Mouse (Mus musculus): ENCODE results near the gene Polr2a.
"Not testable (repeated sequence)": the region's sequence is repeated elsewhere in the genome, so short reads cannot be mapped to it uniquely, and the experiment has no call there.

Gene Polr2a

DNA sequence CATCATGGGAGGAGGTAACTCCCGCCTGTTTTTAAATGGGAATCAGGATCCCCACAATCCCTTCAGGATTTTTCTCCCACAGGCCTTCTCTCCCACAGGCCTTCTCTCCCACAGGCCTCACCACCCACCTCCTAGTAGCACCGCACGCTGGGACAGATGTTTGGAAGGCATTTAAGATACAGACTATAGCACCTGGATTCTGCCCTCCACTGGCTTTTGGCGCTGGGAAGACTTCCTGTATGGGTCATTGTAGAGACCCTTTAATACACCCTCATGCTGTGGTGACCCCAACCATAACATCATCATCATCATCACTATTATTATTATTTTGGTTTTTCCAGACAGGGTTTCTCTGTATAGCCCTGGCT is 51.0 kb downstream of the Polr2a start:
- no peak for DNase-seq (ENCODE audit: extremely low spot score, low spot score)

DNA sequence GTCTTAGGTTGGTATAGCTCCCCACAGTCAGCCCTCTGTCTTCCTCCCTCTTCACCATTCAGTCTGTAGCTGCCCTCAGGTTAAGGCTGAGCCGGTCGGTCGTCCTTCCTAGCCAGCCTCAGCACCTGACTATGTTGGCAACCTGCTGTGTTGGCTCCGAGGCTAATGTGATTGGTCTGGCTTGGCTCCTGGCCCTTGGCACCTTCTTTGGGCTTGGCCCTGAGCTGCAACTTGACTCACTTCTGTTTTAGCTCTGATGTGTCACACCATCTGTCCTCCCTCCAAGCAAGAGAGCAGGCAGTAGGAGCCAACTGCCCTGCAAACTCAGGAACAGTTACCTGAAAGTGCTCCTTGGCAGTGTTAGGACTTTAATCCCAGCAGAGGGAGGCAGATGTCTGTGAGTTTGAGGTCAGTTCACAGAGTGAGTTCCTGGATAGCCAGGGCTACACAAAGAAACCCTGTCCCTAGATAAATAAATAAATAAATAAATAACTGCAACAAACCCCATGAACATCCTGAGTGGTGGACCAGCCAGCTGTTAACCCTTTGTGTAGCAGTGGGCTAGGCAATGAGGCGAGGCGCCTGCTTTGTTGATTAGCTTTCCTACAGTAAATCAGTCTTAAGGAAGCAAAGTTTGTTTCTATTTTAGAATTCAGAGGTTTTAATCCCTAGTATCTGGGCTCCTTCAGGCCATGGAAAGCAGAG is 51.5 kb downstream of the Polr2a start:
- no peak for DNase-seq (ENCODE audit: extremely low spot score, low spot score)

DNA sequence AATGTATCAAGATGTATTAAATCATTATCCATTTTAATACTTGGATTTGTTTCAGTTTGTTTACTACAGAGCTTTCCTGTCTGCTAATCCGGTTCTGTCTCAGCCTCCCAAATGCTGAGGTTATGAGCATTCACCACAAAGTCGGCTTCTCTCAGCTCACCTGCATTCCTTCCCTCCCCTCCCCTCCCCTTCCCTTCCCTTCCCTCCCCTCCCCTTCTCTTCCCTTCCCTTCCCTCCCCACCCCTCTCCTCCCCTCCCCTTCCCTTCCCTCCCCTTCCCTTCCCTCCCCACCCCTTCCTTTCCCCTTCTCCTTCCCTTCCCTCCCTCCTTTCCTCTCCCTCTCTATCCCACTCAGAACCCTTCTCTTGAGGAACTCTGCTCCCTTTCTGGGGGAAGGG is 53.8 kb downstream of the Polr2a start:
- no peak for DNase-seq (ENCODE audit: extremely low spot score, low spot score)

GRCm38 (mm10) chr11:69703814-69704612 is 54.4 kb downstream of the Polr2a start:
- DNase-seq (ENCODE audit: extremely low spot score, low spot score), result no peak

DNA sequence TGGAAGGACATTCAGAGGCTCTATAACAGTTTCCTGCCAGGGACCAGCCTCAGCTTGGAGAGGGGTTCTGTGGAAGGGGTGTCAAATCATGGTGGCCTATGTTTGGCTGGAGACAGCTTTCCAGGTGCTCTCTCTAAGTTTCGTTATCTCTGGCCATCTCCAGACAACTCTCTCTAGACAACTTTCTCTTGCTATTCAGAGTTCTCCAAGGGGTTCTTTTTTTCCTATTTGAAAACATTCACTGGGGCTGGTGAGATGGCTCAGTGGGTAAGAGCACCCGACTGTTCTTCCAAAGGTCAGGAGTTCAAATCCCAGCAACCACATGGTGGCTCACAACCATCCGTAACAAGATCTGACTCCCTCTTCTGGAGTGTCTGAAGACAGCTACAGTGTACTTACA is 55.1 kb downstream of the Polr2a start:
- not testable (repeated sequence) for DNase-seq (ENCODE audit: extremely low spot score, low spot score)

- not testable (repeated sequence) for DNase-seq (ENCODE audit: extremely low spot score, low spot score)
Observed at GRCm38 (mm10) chr11:69702886-69703285, 55.6 kb downstream of the Polr2a start.

DNA sequence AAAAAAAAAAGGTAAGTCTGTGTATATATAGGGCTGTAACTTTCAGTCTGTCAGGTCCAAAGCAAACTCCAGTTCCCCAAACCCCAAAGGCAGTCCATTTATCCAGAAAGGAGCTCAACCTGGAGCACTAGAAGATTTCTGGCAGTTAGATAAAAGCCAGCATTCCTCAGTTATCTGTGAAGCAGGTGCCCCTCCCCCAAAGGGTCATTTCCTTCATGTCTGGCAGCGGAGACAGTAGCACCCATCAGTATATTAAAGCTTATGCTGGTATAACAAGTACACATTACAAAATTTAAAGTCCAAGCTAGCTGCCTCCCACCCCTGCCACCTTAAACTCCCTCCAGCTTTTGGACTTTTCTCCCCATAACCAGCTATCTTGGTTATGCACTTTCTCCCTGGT is 58.8 kb downstream of the Polr2a start:
- no peak for DNase-seq (ENCODE audit: extremely low spot score, low spot score)

DNA sequence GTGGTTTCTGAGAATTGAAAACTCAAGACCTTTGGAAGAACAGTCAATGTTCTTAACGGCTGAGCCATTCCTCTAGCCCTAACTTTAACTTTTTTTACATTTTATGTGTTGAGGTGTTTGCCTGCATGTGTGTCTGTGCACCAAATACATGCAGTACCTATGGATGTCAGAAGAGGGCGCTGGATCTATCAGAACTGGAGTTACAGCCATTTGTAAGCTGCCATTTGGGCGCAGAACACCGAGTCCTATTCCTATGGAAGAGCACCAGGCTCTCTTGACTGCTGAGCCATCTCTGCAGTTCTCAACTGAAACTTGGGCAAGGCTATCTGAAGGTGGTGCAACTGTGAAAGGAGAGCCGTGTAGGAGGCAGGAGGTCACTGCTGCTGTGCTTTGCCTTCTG is 59.9 kb downstream of the Polr2a start:
- DNase-seq (ENCODE audit: extremely low spot score, low spot score), result no peak

DNA sequence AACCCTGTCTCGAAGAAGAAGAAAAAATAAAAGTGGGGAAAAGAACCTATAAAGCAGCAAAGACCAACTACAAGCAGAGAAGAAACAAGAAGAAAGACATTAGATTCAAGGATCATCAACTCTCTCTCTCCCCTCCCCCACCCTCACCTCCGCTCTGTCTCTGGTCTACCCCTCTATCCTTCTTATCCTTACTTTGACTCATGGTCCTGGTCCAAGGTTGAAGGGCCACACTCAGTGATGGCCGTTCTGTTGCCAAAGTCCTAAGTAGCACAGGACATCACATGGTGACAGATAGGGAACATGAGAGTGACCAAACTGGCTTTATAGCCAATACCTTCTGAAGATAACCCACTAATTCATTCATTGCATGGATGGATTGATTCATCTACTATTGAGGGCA is 61.0 kb downstream of the Polr2a start:
- no peak for DNase-seq (ENCODE audit: extremely low spot score, low spot score)

DNA sequence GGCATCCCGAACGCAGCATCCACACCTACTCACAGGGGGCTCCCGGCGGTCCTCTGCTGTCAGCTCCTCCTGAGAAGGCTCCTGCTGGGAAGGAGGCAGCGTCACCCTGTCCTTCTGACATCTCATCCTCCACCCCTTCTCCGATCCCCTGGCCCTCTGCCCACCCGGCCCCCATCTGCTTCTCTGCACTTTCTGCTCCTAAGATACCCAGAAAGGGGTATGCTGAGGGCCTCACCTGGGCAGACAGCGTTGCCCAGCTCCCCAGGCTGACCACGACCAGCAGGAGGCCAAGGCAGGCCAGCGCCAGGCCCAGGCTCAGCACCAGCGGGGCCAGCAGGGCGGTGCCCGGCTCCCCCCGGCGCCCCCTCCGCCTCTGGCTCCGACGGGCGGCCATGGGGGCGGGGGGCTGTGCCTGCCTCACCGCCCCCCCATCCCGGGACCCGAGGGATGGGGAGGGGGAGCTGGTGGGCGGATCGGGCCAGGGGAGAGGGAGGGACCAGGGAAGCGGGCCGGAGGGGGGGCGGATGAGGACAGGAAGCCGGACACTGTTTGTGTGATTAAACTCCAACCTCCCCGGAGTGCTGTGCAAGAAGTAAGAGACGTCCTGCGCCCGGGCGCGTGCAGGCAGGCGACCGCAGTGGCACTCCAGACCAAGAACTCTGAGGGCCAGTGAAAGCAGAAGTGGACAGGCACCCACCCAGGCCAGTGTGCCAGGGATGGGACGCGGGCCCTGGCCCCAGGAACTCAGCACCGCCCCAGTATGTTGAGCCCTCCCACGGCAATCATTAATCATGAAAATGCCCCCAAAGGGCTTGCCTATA is 62.9 kb downstream of the Polr2a start, which contains the start of the genes Tnfsf12 and Tnfsfm13:
Gene Tnfsf12, minus strand, starts transcription at position 489 of the 821 bp plus-strand sequence.
Gene Tnfsfm13, minus strand, starts transcription at position 738 of the 821 bp plus-strand sequence.
- peak; percentile 66 for DNase-seq (ENCODE audit: extremely low spot score, low spot score)

DNA sequence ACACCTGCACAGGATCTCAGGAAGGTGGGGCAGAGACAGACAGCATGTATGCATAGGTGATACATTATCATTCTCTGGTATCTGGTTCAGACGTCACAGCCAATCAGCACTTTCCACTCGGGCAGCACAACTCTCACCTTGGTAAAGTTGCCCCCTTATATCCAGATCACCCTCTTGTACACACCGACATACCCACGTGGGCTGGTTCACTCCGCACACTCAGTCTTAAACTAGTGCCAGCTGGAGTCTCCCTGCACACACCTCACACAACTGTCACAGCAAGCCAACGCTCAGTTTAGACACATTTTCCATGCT is 63.4 kb downstream of the Polr2a start:
- no peak for DNase-seq (ENCODE audit: extremely low spot score, low spot score)

- DNase-seq (ENCODE audit: extremely low spot score, low spot score), result no peak
Observed at GRCm38 (mm10) chr11:69693421-69693965, 64.9 kb downstream of the Polr2a start.

DNA sequence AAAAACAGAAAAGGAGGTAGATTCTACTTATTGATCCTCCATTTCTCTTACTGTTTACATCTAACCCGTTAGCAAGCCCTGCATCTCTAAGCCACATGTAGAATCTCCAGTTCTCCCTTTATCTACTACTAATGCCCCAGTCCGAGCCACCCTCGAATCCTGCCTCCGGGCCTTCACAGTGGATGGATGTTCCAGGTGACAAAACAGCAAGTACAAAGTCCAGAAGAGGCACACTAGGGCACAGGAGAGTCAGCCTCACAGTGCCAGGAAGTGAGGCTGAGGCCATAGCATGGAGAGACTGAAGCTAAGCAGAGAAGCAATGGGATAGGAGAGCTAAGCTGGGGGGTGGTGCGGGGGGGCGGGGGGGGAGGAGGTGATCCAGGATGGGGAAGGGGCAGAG is 65.6 kb downstream of the Polr2a start:
- DNase-seq (ENCODE audit: extremely low spot score, low spot score), result no peak

GRCm38 (mm10) chr11:69692196-69692811 is 66.1 kb downstream of the Polr2a start:
- no peak for DNase-seq (ENCODE audit: extremely low spot score, low spot score)

DNA sequence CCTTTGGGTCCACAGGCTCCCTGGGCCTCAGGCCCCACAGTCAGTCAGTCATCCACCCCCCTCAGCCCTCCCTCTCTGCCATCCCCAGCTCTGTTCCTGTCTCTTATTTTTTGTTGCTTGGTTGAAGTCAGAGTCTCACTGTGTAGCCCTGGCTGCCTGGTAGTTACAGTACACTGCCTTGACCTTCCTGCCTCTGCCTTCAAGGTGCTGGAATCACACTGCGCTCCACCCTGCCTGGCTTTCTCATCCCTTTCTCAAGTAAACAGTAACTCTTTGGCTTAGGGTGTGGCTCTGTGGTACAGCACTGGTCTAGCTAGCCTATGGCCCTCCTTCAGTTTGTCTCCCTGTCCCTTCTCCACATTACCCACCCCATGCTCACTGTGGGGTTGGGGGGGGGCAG is 68.5 kb downstream of the Polr2a start:
- DNase-seq (ENCODE audit: extremely low spot score, low spot score), result no peak

- no peak for DNase-seq (ENCODE audit: extremely low spot score, low spot score)
Observed at GRCm38 (mm10) chr11:69687061-69687460, 71.4 kb downstream of the Polr2a start.

GRCm38 (mm10) chr11:69686377-69686776 is 72.1 kb downstream of the Polr2a start:
- DNase-seq (ENCODE audit: extremely low spot score, low spot score), result no peak

DNA sequence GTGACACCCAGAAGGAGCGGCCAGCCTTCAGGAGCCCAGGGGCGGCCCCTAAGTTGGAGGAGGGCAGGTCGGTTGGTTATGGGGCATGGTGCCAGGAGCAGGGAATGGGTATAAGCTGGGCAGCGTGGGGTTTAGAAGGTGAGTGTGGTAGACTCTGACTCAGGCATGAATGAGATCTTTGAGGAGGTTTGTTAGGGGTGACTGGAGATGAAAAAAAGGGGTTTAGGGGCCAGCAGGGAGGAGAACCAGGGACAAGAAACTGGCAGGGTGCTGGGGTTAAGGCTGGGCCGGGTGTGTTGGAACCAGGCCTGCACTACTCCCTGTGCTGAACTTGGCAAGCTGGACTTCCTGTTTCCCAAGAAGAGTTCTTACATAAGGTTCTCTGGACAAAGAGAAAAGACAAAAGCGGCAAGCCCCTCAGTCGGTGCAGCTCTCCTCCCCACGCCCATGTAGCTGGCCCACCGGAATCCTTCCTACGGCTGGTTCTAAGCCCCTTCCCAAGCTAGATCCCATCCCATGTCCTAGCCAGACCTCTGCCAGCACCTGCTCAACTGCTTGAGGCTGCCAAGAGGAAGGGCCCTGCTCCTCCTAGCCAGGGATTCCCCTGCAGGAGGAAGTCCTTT is 72.8 kb downstream of the Polr2a start, which contains the start of gene Tnfsf13:
Gene Tnfsf13, minus strand, starts transcription at position 259 of the 623 bp plus-strand sequence.
- no peak for DNase-seq (ENCODE audit: extremely low spot score, low spot score)

- no peak for DNase-seq (ENCODE audit: extremely low spot score, low spot score)
Observed at GRCm38 (mm10) chr11:69684936-69685335, 73.5 kb downstream of the Polr2a start.

DNA sequence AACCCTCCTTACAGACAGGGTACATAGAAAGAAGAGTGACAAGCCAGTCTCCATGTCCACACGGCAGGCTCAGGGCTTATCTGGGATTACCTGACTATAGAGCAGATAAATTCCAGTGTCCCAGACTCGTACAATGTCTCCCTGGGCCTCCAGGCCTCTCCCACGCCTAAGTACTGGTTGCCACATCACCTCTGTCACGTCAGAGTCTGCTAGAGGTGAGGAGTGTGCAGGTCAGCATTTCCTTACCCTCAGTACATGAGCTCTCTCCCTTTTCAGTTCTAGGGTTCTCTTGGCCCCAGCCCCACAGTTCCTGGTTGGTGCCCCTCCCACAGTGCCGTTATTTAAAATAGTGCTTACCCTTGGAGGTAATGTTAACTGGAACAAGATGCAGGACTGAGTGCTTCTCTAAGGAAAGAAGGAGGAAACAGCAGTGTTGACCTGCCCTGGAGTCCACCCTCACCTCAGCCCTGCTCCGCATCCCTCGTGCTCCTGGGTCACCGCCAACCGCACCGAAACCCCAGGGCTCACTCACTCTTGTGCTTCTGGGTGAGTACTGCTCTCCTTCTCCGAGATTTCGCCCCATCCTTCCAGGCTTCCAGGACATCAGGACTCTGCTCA is 74.2 kb downstream of the Polr2a start:
- no peak for DNase-seq (ENCODE audit: extremely low spot score, low spot score)
